Mouse (Mus musculus): ENCODE data around the gene Cks2. TPM values are rescaled to one million over a fixed set of nuclear protein-coding genes. Genes with fewer than 3 reads are reported as not detected.

Gene Cks2
- polyA plus RNA-seq, 1 experiment from 2014 or later, result 370 TPM

GRCm38 (mm10) chr13:51696481-51696880 is 51.4 kb downstream of the Cks2 start:
- H3K4me1 ChIP-seq (ENCODE audit: insufficient read depth, low read length), result no peaks in the 10 kb centered on the region
- H3K27me3 ChIP-seq (ENCODE audit: insufficient read depth, low read length), result no peaks in the 10 kb centered on the region
- H3K4me2 ChIP-seq (replicated peaks; ENCODE audit: low read depth, low read length), result no peak overlapping the region
- no peak for ATAC-seq (ENCODE audit: low FRiP score, low TSS enrichment)
- H3K27ac ChIP-seq (ENCODE audit: low read length), result no peak overlapping the region
- no peak overlapping the region for H3K4me3 ChIP-seq (ENCODE audit: low read length)
- H3K9ac ChIP-seq (replicated peaks; ENCODE audit: low read length), result no peak overlapping the region
- H3K36me3 ChIP-seq (ENCODE audit: insufficient read depth, low read length), result peaks cover 8% of the 10 kb centered on the region; the same call in 1 of the 2 replicates
- H3K9me3 ChIP-seq (ENCODE audit: low read length), result no peaks in the 10 kb centered on the region

- H3K4me1 ChIP-seq (ENCODE audit: insufficient read depth, low read length), result no peaks in the 10 kb centered on the region
- H3K4me3 ChIP-seq (ENCODE audit: low read length), result no peak overlapping the region
- H3K9me3 ChIP-seq (ENCODE audit: low read length), result no peaks in the 10 kb centered on the region
- no peak for ATAC-seq (ENCODE audit: low FRiP score, low TSS enrichment)
- H3K27me3 ChIP-seq (ENCODE audit: insufficient read depth, low read length), result no peaks in the 10 kb centered on the region
- H3K36me3 ChIP-seq (ENCODE audit: insufficient read depth, low read length), result peaks cover 9% of the 10 kb centered on the region; the same call in 1 of the 2 replicates
- H3K9ac ChIP-seq (replicated peaks; ENCODE audit: low read length), result no peak overlapping the region
- 70% methylated on average over 6 of the region's 6 CpGs for WGBS
- H3K4me2 ChIP-seq (replicated peaks; ENCODE audit: low read depth, low read length), result no peak overlapping the region
- no peak overlapping the region for H3K27ac ChIP-seq (ENCODE audit: low read length)
These were observed 52.4 kb downstream of the Cks2 start for GRCm38 (mm10) chr13:51697455-51697854.

DNA sequence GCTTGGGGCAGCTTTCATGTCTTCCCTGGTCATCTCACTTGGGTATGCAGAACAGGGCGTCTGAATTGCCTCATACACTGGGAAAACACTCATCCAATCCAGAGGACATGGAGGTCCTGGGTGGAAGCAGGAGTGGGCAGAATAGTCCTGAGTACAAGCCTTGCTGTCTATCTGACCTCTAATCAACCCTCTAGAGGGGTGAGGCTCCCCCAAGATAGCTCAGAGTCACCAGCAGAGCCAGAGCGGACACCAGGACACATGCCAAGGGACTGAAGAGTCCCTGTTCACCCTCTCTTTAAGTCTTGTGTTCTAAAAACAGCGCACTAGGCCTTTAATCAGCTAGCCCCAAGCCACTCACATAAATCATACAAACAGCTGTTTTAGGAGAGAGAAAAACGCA is 52.9 kb downstream of the Cks2 start:
- ATAC-seq (ENCODE audit: low FRiP score, low TSS enrichment), result no peak
- Histone ChIP-seq H3K4me2 (replicated peaks; ENCODE audit: low read depth, low read length) (no peak overlapping the region), H3K4me1 (ENCODE audit: insufficient read depth, low read length) (no peaks in the 10 kb centered on the region), H3K36me3 (ENCODE audit: insufficient read depth, low read length) (peaks cover 11% of the 10 kb centered on the region; the same call in 1 of the 2 replicates), H3K27ac (ENCODE audit: low read length) (no peak overlapping the region), H3K27me3 (ENCODE audit: insufficient read depth, low read length) (no peaks in the 10 kb centered on the region), H3K9ac (replicated peaks; ENCODE audit: low read length) (no peak overlapping the region), H3K9me3 (ENCODE audit: low read length) (no peaks in the 10 kb centered on the region), H3K4me3 (ENCODE audit: low read length) (no peak overlapping the region)
- 55% methylated on average over 4 of the region's 4 CpGs for WGBS

DNA sequence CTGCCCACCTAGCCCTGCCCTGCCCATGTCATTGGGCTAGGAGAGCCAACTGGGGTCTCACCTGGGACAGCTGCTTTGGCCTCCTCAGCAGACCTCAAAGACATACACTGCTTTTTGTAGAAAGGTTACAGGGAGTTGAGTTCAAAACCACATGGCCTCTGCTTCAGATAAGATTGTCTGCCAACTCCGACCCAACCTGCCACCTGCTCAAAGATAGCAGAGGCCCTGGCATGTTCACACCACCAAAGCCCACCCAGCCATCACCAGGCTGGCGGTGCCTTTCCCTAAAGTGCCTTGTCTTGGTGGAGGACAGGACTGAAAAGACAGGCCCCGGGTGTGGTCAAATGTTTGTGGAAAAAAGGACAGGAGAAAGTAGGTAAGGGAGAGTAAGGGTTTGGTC is 53.3 kb downstream of the Cks2 start:
- Histone ChIP-seq H3K9me3 (ENCODE audit: low read length) (no peaks in the 10 kb centered on the region), H3K27ac (ENCODE audit: low read length) (no peak overlapping the region), H3K27me3 (ENCODE audit: insufficient read depth, low read length) (no peaks in the 10 kb centered on the region), H3K4me1 (ENCODE audit: insufficient read depth, low read length) (no peaks in the 10 kb centered on the region), H3K9ac (replicated peaks; ENCODE audit: low read length) (no peak overlapping the region), H3K4me2 (replicated peaks; ENCODE audit: low read depth, low read length) (no peak overlapping the region), H3K4me3 (ENCODE audit: low read length) (no peak overlapping the region), H3K36me3 (ENCODE audit: insufficient read depth, low read length) (peaks cover 13% of the 10 kb centered on the region; the same call in 1 of the 2 replicates)
- ATAC-seq (ENCODE audit: low FRiP score, low TSS enrichment), result no peak
- WGBS, result 86% methylated on average over 3 of the region's 3 CpGs

Other genes with a start within 250 kb of the Cks2 start
- gene S1pr3, start 236.6 kb upstream of the Cks2 start, polyA plus RNA-seq (2015; fragmentation: Nextera tagmentation; extraction: Ambion mirVana), result 59.8 and 61.8 TPM in 2 replicates
- 0.14 and 0.31 TPM in 2 replicates for gene Shc3, start 75.8 kb upstream of the Cks2 start, polyA plus RNA-seq (2015; fragmentation: Nextera tagmentation; extraction: Ambion mirVana)
- gene Secisbp2, start 6.5 kb downstream of the Cks2 start, polyA plus RNA-seq (2015; fragmentation: Nextera tagmentation; extraction: Ambion mirVana), result 32.9 and 37.1 TPM in 2 replicates
- gene Sema4d, start 148.5 kb downstream of the Cks2 start, polyA plus RNA-seq (2015; fragmentation: Nextera tagmentation; extraction: Ambion mirVana), result 28.8 and 29.0 TPM in 2 replicates
- 45.8 and 48.5 TPM in 2 replicates for gene Gadd45g, start 201.4 kb downstream of the Cks2 start, polyA plus RNA-seq (2015; fragmentation: Nextera tagmentation; extraction: Ambion mirVana)